Mouse (Mus musculus) CH12.LX (cell line): ENCODE data around the gene Map1b.

ENCODE experiments used
- CTCF ChIP-seq, 2 experiments: IDR thresholded peaks in 1 of 2; conservative IDR thresholded peaks in 1 of 2; 2 replicates each; pipeline ENCODE4 v1.5.1; 2011 to 2012; ENCODE audit warnings: low read depth in 2 of 2, low read length in 2 of 2, improper control_type of control experiment in 1 of 2, inconsistent platforms in 1 of 2, mild to moderate bottlenecking in 1 of 2, moderate library complexity in 1 of 2
- MAFK ChIP-seq: IDR thresholded peaks from 2 replicates; pipeline ENCODE4 v1.6.1; 2011; ENCODE audit warnings: low read length, improper control_type of control experiment; ENCODE audit not compliant: insufficient replicate concordance

- TF ChIP-seq CTCF (conservative IDR thresholded peaks at IDR 0.05 in 1 of 2, IDR thresholded peaks at IDR 0.05 in 1 of 2; ENCODE audit: low read depth in 2 of 2, low read length in 2 of 2) (no peak), MAFK (no peak)
Measured at GRCm38 (mm10) chr13:99474108-99474507, 42.2 kb downstream of the Map1b start.
